Mouse (Mus musculus) lung, postnatal 0 days (tissue): ENCODE measurements around the gene Nedd9.

Experiments
- CTCF ChIP-seq: IDR thresholded peaks from 2 replicates; pipeline ENCODE4 v1.5.1; 2016; ENCODE audit warnings: antibody characterized with exemption, mild to moderate bottlenecking
- EP300 ChIP-seq: IDR thresholded peaks from 2 replicates; pipeline ENCODE4 v1.6.1; 2016; ENCODE audit warnings: antibody characterized with exemption, mild to moderate bottlenecking, control low read depth

GRCm38 (mm10) chr13:41374886-41375285, 112.3 kb downstream of the Nedd9 start:
- TF ChIP-seq CTCF (no peak), EP300 (no peak)
